Mouse (Mus musculus) liver, adult 2 months (tissue): ENCODE measurements around the gene Gpr157. TPM values are rescaled to one million over a fixed set of nuclear protein-coding genes. Genes with fewer than 3 reads are reported as not detected.

Source experiments
- DNase-seq: peaks from one replicate; pipeline ENCODE4 v3.0.0-alpha.2; 2011; ENCODE audit warnings: low read depth, low spot score; ENCODE audit errors: extremely low read depth
- H3K27ac ChIP-seq: fragments of 200-500 bp; replicated peaks from 2 replicates; pipeline ENCODE4 v1.5.1; 2012; ENCODE audit warnings: low read depth, mild to moderate bottlenecking, control low read depth, inconsistent platforms, low read length; ENCODE audit not compliant: insufficient read depth
- H3K27me3 ChIP-seq: fragments of 200-500 bp; 2 replicates; pipeline ENCODE4 v1.6.1; 2012; ENCODE audit warnings: mild to moderate bottlenecking, moderate library complexity, low read length, inconsistent platforms; ENCODE audit not compliant: control insufficient read depth, insufficient read depth
- H3K36me3 ChIP-seq: fragments of 200-500 bp; 2 replicates; pipeline ENCODE4 v1.6.1; 2012; ENCODE audit warnings: low read length, inconsistent platforms; ENCODE audit not compliant: control insufficient read depth, insufficient read depth
- H3K4me1 ChIP-seq: fragments of 200-500 bp; 2 replicates; pipeline ENCODE4 v1.6.1; 2011; ENCODE audit warnings: low read length; ENCODE audit not compliant: control insufficient read depth, insufficient read depth
- H3K4me3 ChIP-seq: fragments of 200-500 bp; 2 replicates; pipeline ENCODE4 v1.5.1; 2011; ENCODE audit warnings: low read depth, mild to moderate bottlenecking, control low read depth, low read length, moderate library complexity; ENCODE audit not compliant: insufficient read depth
- H3K79me2 ChIP-seq: fragments of 200-500 bp; 2 replicates; pipeline ENCODE4 v1.6.1; 2012; ENCODE audit warnings: inconsistent platforms, mild to moderate bottlenecking, low read length, moderate library complexity; ENCODE audit not compliant: control insufficient read depth, insufficient read depth
- H3K9ac ChIP-seq: fragments of 200-500 bp; 2 replicates; pipeline ENCODE4 v1.6.1; 2012; ENCODE audit warnings: low read depth, mild to moderate bottlenecking, control low read depth, inconsistent platforms, low read length
- CTCF ChIP-seq: fragments of 200-500 bp; IDR thresholded peaks from 2 replicates; pipeline ENCODE4 v1.5.1; 2011; ENCODE audit warnings: low read depth, low read length, control low read depth
- POLR2A ChIP-seq: fragments of 200-500 bp; IDR thresholded peaks from 2 replicates; pipeline ENCODE4 v1.6.1; 2011; ENCODE audit warnings: low read length, control low read depth; ENCODE audit not compliant: insufficient read depth; ENCODE audit errors: extremely low read depth
- WGBS: fragments of 180-500 bp; shearing (Covaris S2); methylation state at CpG from one replicate; pipeline ENCODE4 v1.1.7; 2018; 5-methylcytosine and 5-hydroxymethylcytosine counted together
- polyA plus RNA-seq: library from polyadenylated mRNA; depleted of rRNA; stranded (reverse); fragments of >200 nt; gene quantifications from 2 replicates; pipeline ENCODE4 v1.2.3, GENCODE M21; 2012
- total RNA-seq: library from RNA; depleted of rRNA; stranded (reverse); fragments of >200 nt; gene quantifications from 2 replicates; pipeline ENCODE4 v1.2.3, GENCODE M21; 2014

The Gpr157 gene
- total and polyA plus RNA-seq, 2 experiments: 1.6 to 2.0 TPM

GRCm38 (mm10) chr4:150093560-150094462, 6.6 kb downstream of the Gpr157 start:
- WGBS: 72% methylated on average over 12 of the region's 12 CpGs
- Histone ChIP-seq H3K79me2 (no peaks in the 10 kb centered on the region), H3K9ac (no peak overlapping the region), H3K36me3 (no peaks in the 10 kb centered on the region), H3K4me1 (no peaks in the 10 kb centered on the region; the same call in 1 of the 2 replicates), H3K27me3 (no peaks in the 10 kb centered on the region), H3K4me3 (no peak overlapping the region), H3K27ac (no peak overlapping the region)
- no peak for DNase-seq
- TF ChIP-seq CTCF (no peak), POLR2A (no peak)

GRCm38 (mm10) chr4:150094463-150094789, 7.3 kb downstream of the Gpr157 start:
- WGBS: 93% methylated on average over 5 of the region's 5 CpGs
- Histone ChIP-seq H3K9ac (no peak overlapping the region), H3K27me3 (no peaks in the 10 kb centered on the region), H3K36me3 (no peaks in the 10 kb centered on the region), H3K79me2 (no peaks in the 10 kb centered on the region), H3K27ac (no peak overlapping the region), H3K4me1 (no peaks in the 10 kb centered on the region; the same call in 1 of the 2 replicates), H3K4me3 (no peak overlapping the region)
- TF ChIP-seq POLR2A: no peak
- no peak for TF ChIP-seq CTCF
- no peak for DNase-seq

GRCm38 (mm10) chr4:150096309-150096708, 9.1 kb downstream of the Gpr157 start:
- no peaks in the 10 kb centered on the region; the same call in 1 of the 2 replicates for H3K4me1 ChIP-seq
- no peak for DNase-seq
- H3K79me2 ChIP-seq: no peaks in the 10 kb centered on the region
- TF ChIP-seq POLR2A: no peak
- no peak for TF ChIP-seq CTCF
- no peak overlapping the region for H3K9ac ChIP-seq
- no peak overlapping the region for H3K27ac ChIP-seq
- H3K4me3 ChIP-seq: no peak overlapping the region
- H3K36me3 ChIP-seq: no peaks in the 10 kb centered on the region
- no peaks in the 10 kb centered on the region for H3K27me3 ChIP-seq
- 82% methylated on average over 7 of the region's 7 CpGs for WGBS

- H3K27ac ChIP-seq: no peak overlapping the region
- no peaks in the 10 kb centered on the region for H3K27me3 ChIP-seq
- WGBS: 94% methylated on average over 4 of the region's 4 CpGs
- H3K4me3 ChIP-seq: no peak overlapping the region
- H3K36me3 ChIP-seq: no peaks in the 10 kb centered on the region
- TF ChIP-seq POLR2A (no peak), CTCF (no peak)
- no peaks in the 10 kb centered on the region; the same call in 1 of the 2 replicates for H3K4me1 ChIP-seq
- no peak for DNase-seq
- no peaks in the 10 kb centered on the region for H3K79me2 ChIP-seq
- no peak overlapping the region for H3K9ac ChIP-seq
Measured at GRCm38 (mm10) chr4:150097847-150098246, 10.7 kb downstream of the Gpr157 start.

GRCm38 (mm10) chr4:150098880-150099279, 11.7 kb downstream of the Gpr157 start:
- H3K79me2 ChIP-seq: no peaks in the 10 kb centered on the region
- no peak overlapping the region for H3K27ac ChIP-seq
- H3K9ac ChIP-seq: no peak overlapping the region
- TF ChIP-seq POLR2A (no peak), CTCF (peak; percentile 79)
- H3K27me3 ChIP-seq: no peaks in the 10 kb centered on the region
- 17% methylated on average over 10 of the region's 10 CpGs for WGBS
- H3K36me3 ChIP-seq: no peaks in the 10 kb centered on the region
- H3K4me3 ChIP-seq: no peak overlapping the region
- peak; percentile 64 for DNase-seq
- no peaks in the 10 kb centered on the region for H3K4me1 ChIP-seq

GRCm38 (mm10) chr4:150102822-150103221, 15.7 kb downstream of the Gpr157 start:
- WGBS: 28% methylated on average over 7 of the region's 7 CpGs
- Histone ChIP-seq H3K79me2 (no peaks in the 10 kb centered on the region), H3K4me3 (no peak overlapping the region), H3K27me3 (no peaks in the 10 kb centered on the region), H3K27ac (peak overlapping the region; percentile 39), H3K4me1 (peaks cover 7% of the 10 kb centered on the region), H3K36me3 (no peaks in the 10 kb centered on the region), H3K9ac (peak overlapping the region; percentile 11; the same call in 1 of the 2 replicates)
- DNase-seq: peak; percentile 76
- TF ChIP-seq POLR2A (no peak), CTCF (no peak)
